Mouse (Mus musculus): ENCODE data around the gene Csnk2b. TPM values are rescaled to one million over a fixed set of nuclear protein-coding genes. Genes with fewer than 3 reads are reported as not detected.

The Csnk2b gene
- total RNA-seq, 2 experiments from 2014 or later: 195 to 225 TPM

GRCm38 (mm10) chr17:35074097-35074496 is 47.8 kb downstream of the Csnk2b start:
- intact Hi-C loops (cut with DNase I): no loop called here
- DNase-seq (ENCODE audit: low spot score in 2 of 2): no peak

GRCm38 (mm10) chr17:35071454-35071853 is 50.4 kb downstream of the Csnk2b start:
- no peak for DNase-seq (ENCODE audit: low spot score in 2 of 2)
- intact Hi-C loops (cut with DNase I): no loop called here

GRCm38 (mm10) chr17:35070556-35071229 is 51.2 kb downstream of the Csnk2b start:
- intact Hi-C loops (cut with DNase I): no loop called here
- no peak for DNase-seq (ENCODE audit: low spot score in 2 of 2)

DNA sequence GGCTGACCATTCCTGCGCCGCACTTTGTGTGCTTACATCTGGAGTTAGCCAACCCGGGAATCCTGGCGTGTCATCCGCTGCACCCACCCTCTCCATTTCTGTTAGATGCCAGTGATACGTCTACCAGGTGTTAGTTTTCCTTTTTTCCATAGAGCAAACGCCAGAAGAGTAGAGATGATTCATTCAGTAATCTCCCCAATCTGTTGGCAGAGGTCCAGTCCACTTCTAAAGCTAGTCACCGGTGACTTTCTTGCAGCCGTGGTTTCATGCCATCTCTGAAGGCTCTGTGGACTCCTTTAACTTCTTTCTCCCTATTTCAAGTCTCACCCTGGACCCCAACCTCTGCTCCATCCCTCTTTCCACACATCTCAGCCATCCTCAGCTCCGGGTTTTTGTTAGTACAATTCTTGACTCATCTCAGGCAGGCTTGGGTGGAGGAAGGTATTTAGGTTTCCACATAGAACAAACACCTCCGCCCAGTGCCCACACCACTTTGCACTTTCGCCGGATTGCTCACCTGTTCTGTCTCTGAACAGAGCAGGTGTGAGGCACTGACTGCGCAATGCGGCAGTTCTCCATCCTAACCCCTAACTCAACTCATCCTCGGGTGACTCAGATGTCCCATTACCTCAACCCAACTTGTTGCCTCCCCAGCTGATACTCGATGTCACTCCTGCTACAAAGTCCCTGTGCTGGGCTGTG is 53.5 kb downstream of the Csnk2b start:
- intact Hi-C loops (cut with DNase I): no loop called here
- DNase-seq (ENCODE audit: low spot score in 2 of 2): no peak

Other genes with a start within 250 kb of the Csnk2b start
- gene Zbtb12, start 242.6 kb downstream of the Csnk2b start, total RNA-seq (2021): 1 to 10 TPM; 5.0 to 5.1 TPM
- gene Gm20547, start 240.0 kb downstream of the Csnk2b start, total RNA-seq (2021): under 1 TPM in 1 of 2 experiments, not detected in 1; 0.26 TPM
- gene C2, start 223.8 kb downstream of the Csnk2b start, total RNA-seq (2021): 1 to 10 TPM; 2.5 to 2.9 TPM
- 100 to 1,000 TPM; 166 to 171 TPM for gene Ehmt2, start 223.6 kb downstream of the Csnk2b start, total RNA-seq (2021)
- gene Slc44a4, start 207.6 kb downstream of the Csnk2b start, total RNA-seq (2021): under 1 TPM; 0.38 to 0.40 TPM
- gene Neu1, start 190.8 kb downstream of the Csnk2b start, total RNA-seq (2021): 10 to 100 TPM; 32.1 to 32.8 TPM
- 1 to 10 TPM; 3.3 to 3.5 TPM for gene Hspa1b, start 162.8 kb downstream of the Csnk2b start, total RNA-seq (2021)
- not detected for gene Gm20481, start 152.1 kb downstream of the Csnk2b start, total RNA-seq (2021)
- gene Hspa1a, start 149.9 kb downstream of the Csnk2b start, total RNA-seq (2021): 1 to 10 TPM; 5.5 to 6.7 TPM
- under 1 TPM; 0.15 TPM for gene Hspa1l, start 149.3 kb downstream of the Csnk2b start, total RNA-seq (2021)
- gene Lsm2, start 140.2 kb downstream of the Csnk2b start, total RNA-seq (2021): 10 to 100 TPM; 19.9 to 25.7 TPM
- 10 to 100 TPM; 43.1 to 48.6 TPM for gene Vars, start 121.1 kb downstream of the Csnk2b start, total RNA-seq (2021)
- gene Vwa7, start 105.5 kb downstream of the Csnk2b start, total RNA-seq (2021): under 1 TPM; 0.17 to 0.24 TPM
- gene Sapcd1, start 94.0 kb downstream of the Csnk2b start, total RNA-seq (2021): under 1 TPM in 1 of 2 experiments, not detected in 1; 0.92 TPM
- gene Msh5, start 75.3 kb downstream of the Csnk2b start, total RNA-seq (2021): under 1 TPM; 0.59 to 0.75 TPM
- 10 to 100 TPM; 10.1 to 13.8 TPM for gene Clic1, start 72.1 kb downstream of the Csnk2b start, total RNA-seq (2021)
- gene Ddah2, start 63.0 kb downstream of the Csnk2b start, total RNA-seq (2021): 10 to 100 TPM; 16.9 to 19.4 TPM
- gene Ly6g6c, start 56.7 kb downstream of the Csnk2b start, total RNA-seq (2021): not detected
- gene Mpig6b, start 55.9 kb downstream of the Csnk2b start, total RNA-seq (2021): not detected
- 1 to 10 TPM; 2.4 to 2.9 TPM for gene Ly6g6e, start 45.2 kb downstream of the Csnk2b start, total RNA-seq (2021)
- gene Ly6g6d, start 44.0 kb downstream of the Csnk2b start, total RNA-seq (2021): 1 to 10 TPM in 1 of 2 experiments, not detected in 1; 1.2 TPM
- gene Ly6g6f, start 36.4 kb downstream of the Csnk2b start, total RNA-seq (2021): not detected
- 100 to 1,000 TPM; 101 to 113 TPM for gene Abhd16a, start 32.8 kb downstream of the Csnk2b start, total RNA-seq (2021)
- gene Ly6g5c, start 13.8 kb downstream of the Csnk2b start, total RNA-seq (2021): not detected
- gene Ly6g5b, start 6.6 kb downstream of the Csnk2b start, total RNA-seq (2021): under 1 TPM in 1 of 2 experiments, not detected in 1; 0.59 TPM
- 10 to 100 TPM; 13.2 to 13.8 TPM for gene Gpank1, start 598 bp downstream of the Csnk2b start, total RNA-seq (2021)
- 10 to 100 TPM; 24.6 TPM for gene D17H6S53E, start 4.3 kb upstream of the Csnk2b start, total RNA-seq (2021)
- not detected for gene Apom, start 10.0 kb upstream of the Csnk2b start, total RNA-seq (2021)
- gene Bag6, start 13.1 kb upstream of the Csnk2b start, total RNA-seq (2021): 100 to 1,000 TPM; 285 to 306 TPM
- 100 to 1,000 TPM; 272 to 274 TPM for gene Prrc2a, start 42.8 kb upstream of the Csnk2b start, total RNA-seq (2021)
- 10 to 100 TPM; 10.6 to 12.3 TPM for gene Aif1, start 54.0 kb upstream of the Csnk2b start, total RNA-seq (2021)
- gene Lst1, start 66.4 kb upstream of the Csnk2b start, total RNA-seq (2021): 1 to 10 TPM; 5.8 to 7.8 TPM
- 1 to 10 TPM in 1 of 2 experiments, under 1 TPM in 1; 0.55 to 1.0 TPM for gene Ltb, start 72.4 kb upstream of the Csnk2b start, total RNA-seq (2021)
- gene Tnf, start 80.0 kb upstream of the Csnk2b start, total RNA-seq (2021): not detected
- gene Lta, start 83.3 kb upstream of the Csnk2b start, total RNA-seq (2021): under 1 TPM; 0.42 to 0.72 TPM
- gene Gm16181, start 98.8 kb upstream of the Csnk2b start, total RNA-seq (2021): not detected
- 100 to 1,000 TPM; 454 to 455 TPM for gene Atp6v1g2, start 111.6 kb upstream of the Csnk2b start, total RNA-seq (2021)
- 10 to 100 TPM; 12.2 to 14.3 TPM for gene Nfkbil1, start 113.7 kb upstream of the Csnk2b start, total RNA-seq (2021)
- 100 to 1,000 TPM; 221 to 230 TPM for gene Ddx39b, start 119.7 kb upstream of the Csnk2b start, total RNA-seq (2021)
- gene H2-D1, start 140.7 kb upstream of the Csnk2b start, total RNA-seq (2021): 10 to 100 TPM; 18.1 to 18.5 TPM
- gene H2-Q1, start 198.4 kb upstream of the Csnk2b start, total RNA-seq (2021): under 1 TPM; 0.48 to 0.74 TPM
- 1 to 10 TPM in 1 of 2 experiments, under 1 TPM in 1; 0.48 to 2.2 TPM for gene H2-Q2, start 220.2 kb upstream of the Csnk2b start, total RNA-seq (2021)

All from left cerebral cortex, postnatal 14 days (tissue).